Mouse (Mus musculus) liver, embryonic 14.5 days (tissue): Measurements from ENCODE around the gene Usp12. TPM values are rescaled to one million over a fixed set of nuclear protein-coding genes. Genes with fewer than 3 reads are reported as not detected.

ENCODE experiments used
- ATAC-seq: fragments of 200-750 bp; cut with Nextera tagmentation; 2 replicates; pipeline ENCODE4 v1.8.0; 2017; ENCODE audit warnings: moderate number of reproducible peaks, mild to moderate bottlenecking, moderate library complexity; ENCODE audit not compliant: insufficient read depth
- DNase-seq, 3 experiments: peaks; one replicate each; pipeline ENCODE4 v3.0.0-alpha.2; 2012 to 2013; ENCODE audit warnings: low read depth in 3 of 3, low spot score in 3 of 3
- H3K27ac ChIP-seq: fragments of 300-500 bp; sonication (generic); 2 replicates; pipeline ENCODE4 v1.5.1; 2014; ENCODE audit warnings: moderate library complexity, mild to moderate bottlenecking, control low read depth, inconsistent platforms
- H3K27me3 ChIP-seq: fragments of 300-500 bp; sonication (generic); 2 replicates; pipeline ENCODE4 v1.6.1; 2014; ENCODE audit warnings: mild to moderate bottlenecking, low read length, moderate library complexity; ENCODE audit not compliant: control insufficient read depth, insufficient read depth
- H3K36me3 ChIP-seq: fragments of 300-500 bp; sonication (generic); replicated peaks from 2 replicates; pipeline ENCODE4 v1.6.1; 2014; ENCODE audit warnings: low read depth; ENCODE audit not compliant: control insufficient read depth, insufficient read depth
- H3K4me1 ChIP-seq, 2 experiments: fragments of 200-500 bp in 1 of 2; fragments of 300-500 bp in 1 of 2; sonication (generic) in 1 of 2; replicated peaks; 2 replicates each; pipeline ENCODE4 v1.6.1; 2012 to 2014; ENCODE audit warnings: antibody characterized with exemption in 1 of 2, inconsistent platforms in 1 of 2, low read length in 1 of 2; ENCODE audit not compliant: control insufficient read depth in 2 of 2, insufficient read depth in 2 of 2
- H3K4me2 ChIP-seq: fragments of 300-500 bp; sonication (generic); 2 replicates; pipeline ENCODE4 v1.6.1; 2014; ENCODE audit warnings: low read depth, mild to moderate bottlenecking, control low read depth, moderate library complexity
- H3K4me3 ChIP-seq, 2 experiments: fragments of 200-500 bp in 1 of 2; fragments of 300-500 bp in 1 of 2; sonication (generic) in 1 of 2; 2 replicates each; pipeline ENCODE4 v1.5.1; 2012 to 2014; ENCODE audit warnings: low read depth in 2 of 2, low read length in 2 of 2, mild to moderate bottlenecking in 2 of 2, control low read depth in 1 of 2, inconsistent platforms in 1 of 2, moderate library complexity in 1 of 2; ENCODE audit not compliant: insufficient read depth in 1 of 2
- H3K9ac ChIP-seq: fragments of 300-500 bp; sonication (generic); replicated peaks from 2 replicates; pipeline ENCODE4 v1.6.1; 2014; ENCODE audit warnings: mild to moderate bottlenecking, control low read depth, moderate library complexity
- H3K9me3 ChIP-seq: fragments of 300-500 bp; sonication (generic); 2 replicates; pipeline ENCODE4 v1.6.1; 2016; ENCODE audit warnings: low read length, mixed read lengths; ENCODE audit not compliant: control insufficient read depth
- CTCF ChIP-seq: IDR thresholded peaks from 2 replicates; pipeline ENCODE4 v1.5.1; 2016; ENCODE audit warnings: antibody characterized with exemption, low read depth, control low read depth
- EP300 ChIP-seq: IDR thresholded peaks from 2 replicates; pipeline ENCODE4 v1.6.1; 2016; ENCODE audit warnings: antibody characterized with exemption, low read depth
- WGBS: fragments of 180-500 bp; shearing (Covaris S2); extraction: QIAGEN DNeasy Blood & Tissue Kit; methylation state at CpG from one replicate; pipeline ENCODE4 v1.1.7; 2014; ENCODE audit not compliant: insufficient replicate concordance; 5-methylcytosine and 5-hydroxymethylcytosine counted together
- polyA plus RNA-seq, 2 experiments: library from polyadenylated mRNA; depleted of rRNA in 1 of 2; stranded (reverse) in 1 of 2; unstranded in 1 of 2; fragments of >200 nt; fragmentation: Nextera tagmentation in 1 of 2; extraction: Ambion mirVana in 1 of 2; gene quantifications; 2 replicates each; pipeline versions ENCODE4 v1.2.1 to v1.2.3; 2012 to 2014

Usp12 gene
- polyA plus RNA-seq, 2 experiments, result 4.9 to 7.0 TPM

GRCm38 (mm10) chr5:146832769-146833448 is 38.1 kb upstream of the Usp12 start, which contains the start of gene Rpl21:
Gene Rpl21, plus strand, starts transcription at chr5:146832890.
- Histone ChIP-seq H3K4me2 (peak within 1 kb of the TSS; percentile 98), H3K4me3 (peak within 1 kb of the TSS; percentile 86 to 92), H3K4me1 (peaks cover 12 to 20% of the 10 kb centered on the region in 2 experiments; a peak in 3 of 4 replicates), H3K27me3 (no peaks in the 10 kb centered on the region), H3K27ac (peak within 1 kb of the TSS; percentile 78), H3K9me3 (no peaks in the 10 kb centered on the region), H3K36me3 (peaks cover 39% of the 10 kb centered on the region), H3K9ac (peak within 1 kb of the TSS; percentile 96)
- peak; percentile 87 to 90 (median 88) for DNase-seq
- no peak for TF ChIP-seq CTCF
- TF ChIP-seq EP300, result peak; percentile 82
- WGBS, result under 1% methylated on average over 60 of the region's 60 CpGs
- ATAC-seq, result peak; percentile 97

GRCm38 (mm10) chr5:146832435-146832768 is 37.6 kb upstream of the Usp12 start:
- Histone ChIP-seq H3K4me2 (peak overlapping the region; percentile 98), H3K27ac (peak overlapping the region; percentile 78), H3K9me3 (no peaks in the 10 kb centered on the region), H3K4me1 (peaks cover 12 to 20% of the 10 kb centered on the region in 2 experiments; a peak in 3 of 4 replicates), H3K4me3 (peak overlapping the region; percentile 21 to 92; a peak in 3 of 4 replicates), H3K27me3 (no peaks in the 10 kb centered on the region), H3K9ac (peak overlapping the region; percentile 50), H3K36me3 (peaks cover 34% of the 10 kb centered on the region)
- TF ChIP-seq EP300 (no peak), CTCF (no peak)
- peak; percentile 19 for ATAC-seq
- WGBS, result 50% methylated on average over 7 of the region's 7 CpGs
- no peak for DNase-seq

GRCm38 (mm10) chr5:146829528-146829927 is 34.7 kb upstream of the Usp12 start:
- Histone ChIP-seq H3K4me1 (peaks cover 11 to 18% of the 10 kb centered on the region in 2 experiments; a peak in 3 of 4 replicates), H3K9me3 (no peaks in the 10 kb centered on the region), H3K9ac (peak overlapping the region; percentile 14; the same call in 1 of the 2 replicates), H3K27me3 (no peaks in the 10 kb centered on the region), H3K4me2 (peak overlapping the region; percentile 54), H3K27ac (no peak overlapping the region; the same call in 1 of the 2 replicates), H3K36me3 (peaks cover 5% of the 10 kb centered on the region), H3K4me3 (peak overlapping the region; percentile 13 to 55)
- DNase-seq (peak; percentile 47 to 51 (median 51)), ATAC-seq (peak; percentile 22; the same call in 1 of the 2 replicates)
- no peak for TF ChIP-seq CTCF
- no peak for TF ChIP-seq EP300
- 12% methylated on average over 8 of the region's 8 CpGs for WGBS

- ATAC-seq, result no peak
- Histone ChIP-seq H3K36me3 (no peaks in the 10 kb centered on the region), H3K4me3 (no peak overlapping the region), H3K9ac (no peak overlapping the region), H3K4me1 (peaks cover 0 to 9% of the 10 kb centered on the region in 2 experiments; a peak in 2 of 4 replicates), H3K9me3 (no peaks in the 10 kb centered on the region), H3K27ac (no peak overlapping the region), H3K27me3 (no peaks in the 10 kb centered on the region), H3K4me2 (no peak overlapping the region)
- DNase-seq, result no peak
- WGBS, result 78% methylated on average over 5 of the region's 5 CpGs
- TF ChIP-seq CTCF (no peak), EP300 (no peak)
Observed at GRCm38 (mm10) chr5:146823005-146823404, 28.2 kb upstream of the Usp12 start.

- Histone ChIP-seq H3K27me3 (no peaks in the 10 kb centered on the region), H3K27ac (no peak overlapping the region), H3K36me3 (no peaks in the 10 kb centered on the region), H3K4me3 (no peak overlapping the region), H3K9me3 (no peaks in the 10 kb centered on the region), H3K4me2 (no peak overlapping the region), H3K4me1 (no peaks in the 10 kb centered on the region; a peak in 1 of 4 replicates), H3K9ac (no peak overlapping the region)
- 61% methylated on average over 8 of the region's 8 CpGs for WGBS
- DNase-seq, result no peak
- no peak for ATAC-seq
- TF ChIP-seq CTCF (no peak), EP300 (no peak)
Observed at GRCm38 (mm10) chr5:146818906-146819623, 24.3 kb upstream of the Usp12 start.
